Mouse (Mus musculus) lung, embryonic 16.5 days (tissue): ENCODE results near the gene Trove2. TPM values are rescaled to one million over a fixed set of nuclear protein-coding genes. Genes with fewer than 3 reads are reported as not detected.

Experiments used
- ATAC-seq: fragments of 200-750 bp; cut with Nextera tagmentation; 2 replicates; pipeline ENCODE4 v1.8.0; 2017; ENCODE audit warnings: low read depth, mild to moderate bottlenecking, moderate library complexity
- H3K27ac ChIP-seq: fragments of 300-500 bp; sonication (generic); 2 replicates; pipeline ENCODE4 v1.5.1; 2014; ENCODE audit warnings: mild to moderate bottlenecking, control low read depth, low read length
- H3K27me3 ChIP-seq: fragments of 300-500 bp; sonication (generic); 2 replicates; pipeline ENCODE4 v1.6.1; 2014; ENCODE audit warnings: low read depth, low read length, mixed read lengths; ENCODE audit not compliant: control insufficient read depth, insufficient read depth
- H3K36me3 ChIP-seq: fragments of 300-500 bp; sonication (generic); 2 replicates; pipeline ENCODE4 v1.6.1; 2014; ENCODE audit warnings: low read length; ENCODE audit not compliant: control insufficient read depth, insufficient read depth
- H3K4me1 ChIP-seq: fragments of 300-500 bp; sonication (generic); replicated peaks from 2 replicates; pipeline ENCODE4 v1.6.1; 2014; ENCODE audit warnings: low read length, mixed read lengths; ENCODE audit not compliant: control insufficient read depth, insufficient read depth
- H3K4me2 ChIP-seq: fragments of 300-500 bp; sonication (generic); 2 replicates; pipeline ENCODE4 v1.6.1; 2014; ENCODE audit warnings: low read depth, low read length, control low read depth
- H3K4me3 ChIP-seq: fragments of 300-500 bp; sonication (generic); 2 replicates; pipeline ENCODE4 v1.5.1; 2014; ENCODE audit warnings: mild to moderate bottlenecking, low read length, control low read depth
- H3K9ac ChIP-seq: fragments of 300-500 bp; sonication (generic); 2 replicates; pipeline ENCODE4 v1.6.1; 2014; ENCODE audit warnings: low read length, control low read depth
- H3K9me3 ChIP-seq: fragments of 300-500 bp; sonication (generic); 2 replicates; pipeline ENCODE4 v1.6.1; 2016; ENCODE audit warnings: low read length; ENCODE audit not compliant: control insufficient read depth
- WGBS: fragments of 180-500 bp; shearing (Covaris S2); extraction: QIAGEN DNeasy Blood & Tissue Kit; methylation state at CpG from one replicate; pipeline ENCODE4 v1.1.7; 2014; 5-methylcytosine and 5-hydroxymethylcytosine counted together
- polyA plus RNA-seq: library from polyadenylated mRNA; unstranded; fragments of >200 nt; fragmentation: Nextera tagmentation; extraction: Ambion mirVana; gene quantifications from 2 replicates; pipeline ENCODE4 v1.2.1, GENCODE M21; 2015

Gene Trove2
- 20.3 and 20.4 TPM in 2 replicates for polyA plus RNA-seq

GRCm38 (mm10) chr1:143776446-143777411 is at the start of gene Trove2, which contains the start of gene Uchl5:
TSS of gene Trove2 (minus strand) at chr1:143777068.
TSS of gene Uchl5 (plus strand) at chr1:143777272.
- H3K9ac ChIP-seq = peak within 1 kb of the TSS; percentile 92
- no peaks in the 10 kb centered on the region for H3K27me3 ChIP-seq
- 0% methylated on average over 81 of the region's 84 CpGs for WGBS
- H3K4me3 ChIP-seq = peak within 1 kb of the TSS; percentile 94
- peak within 1 kb of the TSS; percentile 80 for H3K27ac ChIP-seq
- H3K4me2 ChIP-seq = peak within 1 kb of the TSS; percentile 90
- H3K4me1 ChIP-seq = peaks cover 6% of the 10 kb centered on the region
- H3K9me3 ChIP-seq = no peaks in the 10 kb centered on the region
- no peaks in the 10 kb centered on the region for H3K36me3 ChIP-seq
- ATAC-seq = peak; percentile 95

- 77% methylated on average over 3 of the region's 3 CpGs for WGBS
- H3K9me3 ChIP-seq = no peaks in the 10 kb centered on the region
- H3K27ac ChIP-seq = no peak overlapping the region
- no peak for ATAC-seq
- no peak overlapping the region for H3K9ac ChIP-seq
- H3K36me3 ChIP-seq = no peaks in the 10 kb centered on the region
- no peaks in the 10 kb centered on the region for H3K27me3 ChIP-seq
- no peak overlapping the region for H3K4me3 ChIP-seq
- no peak overlapping the region for H3K4me2 ChIP-seq
- no peaks in the 10 kb centered on the region for H3K4me1 ChIP-seq
Measured at GRCm38 (mm10) chr1:143822677-143823076, 45.8 kb upstream of the Trove2 start.

DNA sequence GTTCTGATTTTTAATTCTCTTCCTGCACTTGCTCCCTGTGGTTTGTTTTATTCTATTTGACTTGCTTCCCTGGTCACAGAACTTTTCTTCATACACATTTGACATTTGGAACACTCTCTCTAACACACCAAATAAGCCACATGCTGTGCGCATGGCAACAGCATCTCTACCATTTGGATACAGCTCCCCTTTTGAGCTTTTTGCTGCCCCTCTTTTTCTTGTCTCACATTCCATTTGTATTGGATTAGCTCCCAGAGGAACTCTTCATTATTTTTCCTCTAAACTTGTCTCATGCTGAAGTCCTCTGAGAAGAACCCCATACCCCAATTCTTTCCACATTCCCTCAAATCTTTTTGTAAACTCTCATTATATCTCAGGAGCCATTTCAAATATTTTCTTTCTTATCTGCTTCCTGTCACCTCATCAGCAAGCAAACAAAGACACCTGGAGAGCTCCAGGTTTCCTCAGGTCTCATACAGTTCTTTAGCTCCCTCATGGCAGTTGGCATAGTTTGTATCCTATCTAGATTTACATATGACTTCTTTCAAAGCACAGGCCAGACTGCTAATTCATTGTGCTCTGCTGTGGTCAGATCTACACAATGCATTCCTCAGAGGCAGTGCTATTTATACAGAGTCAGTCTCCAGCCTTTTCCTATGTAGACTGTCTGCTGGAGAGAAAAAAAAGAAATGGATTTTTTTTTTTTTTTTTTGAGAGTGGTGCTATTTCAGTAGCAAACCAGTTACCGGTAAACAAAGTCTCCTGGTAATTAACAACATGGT is 43.4 kb upstream of the Trove2 start:
- Histone ChIP-seq H3K36me3 (no peaks in the 10 kb centered on the region), H3K27me3 (no peaks in the 10 kb centered on the region), H3K4me3 (no peak overlapping the region), H3K4me1 (no peaks in the 10 kb centered on the region), H3K27ac (peak overlapping the region; percentile 65; the same call in 1 of the 2 replicates), H3K9ac (no peak overlapping the region), H3K4me2 (no peak overlapping the region), H3K9me3 (no peaks in the 10 kb centered on the region)
- ATAC-seq = peak; percentile 85
- 46% methylated on average over 2 of the region's 2 CpGs for WGBS

GRCm38 (mm10) chr1:143813676-143814360 is 37.0 kb upstream of the Trove2 start:
- 0 out of 2 replicates have a peak, but pooled peaks cover 2% of the 10 kb centered on the region for H3K36me3 ChIP-seq
- no peaks in the 10 kb centered on the region for H3K4me1 ChIP-seq
- H3K9me3 ChIP-seq = no peaks in the 10 kb centered on the region
- H3K27ac ChIP-seq = no peak overlapping the region
- WGBS = 37% methylated on average over 7 of the region's 7 CpGs
- no peak overlapping the region for H3K4me3 ChIP-seq
- H3K4me2 ChIP-seq = no peak overlapping the region
- ATAC-seq = peak; percentile 93
- H3K9ac ChIP-seq = no peak overlapping the region
- no peaks in the 10 kb centered on the region for H3K27me3 ChIP-seq

- H3K4me1 ChIP-seq = no peaks in the 10 kb centered on the region
- H3K27me3 ChIP-seq = no peaks in the 10 kb centered on the region
- H3K9ac ChIP-seq = no peak overlapping the region
- no peak overlapping the region for H3K4me2 ChIP-seq
- no peak overlapping the region for H3K4me3 ChIP-seq
- 72% methylated on average over 6 of the region's 6 CpGs for WGBS
- no peaks in the 10 kb centered on the region for H3K9me3 ChIP-seq
- H3K27ac ChIP-seq = no peak overlapping the region
- ATAC-seq = no peak
- H3K36me3 ChIP-seq = peaks cover 7% of the 10 kb centered on the region
Measured at GRCm38 (mm10) chr1:143809062-143809461, 32.2 kb upstream of the Trove2 start.

DNA sequence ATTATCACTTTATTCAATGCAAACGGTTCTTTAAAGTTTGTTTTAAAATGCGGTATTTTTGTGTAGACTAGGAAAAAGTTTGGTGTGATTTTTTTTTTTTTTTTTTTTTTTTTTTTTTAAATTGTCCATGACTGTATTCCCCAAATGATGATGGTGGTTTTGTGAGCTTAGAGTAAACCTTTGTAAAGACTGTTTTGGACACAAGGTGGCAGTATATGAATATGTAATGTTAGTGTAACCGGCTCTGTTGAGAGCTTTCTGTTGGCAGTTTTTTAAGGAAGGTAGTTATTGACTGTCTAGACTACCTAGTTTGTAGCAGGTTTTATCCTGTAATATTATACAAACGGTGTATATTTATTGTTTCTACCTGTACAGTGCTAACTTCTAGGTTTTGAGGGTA is 26.7 kb upstream of the Trove2 start:
- Histone ChIP-seq H3K27me3 (no peaks in the 10 kb centered on the region), H3K4me2 (no peak overlapping the region), H3K9me3 (no peaks in the 10 kb centered on the region), H3K4me1 (no peaks in the 10 kb centered on the region), H3K9ac (no peak overlapping the region), H3K36me3 (peaks cover 5% of the 10 kb centered on the region), H3K4me3 (no peak overlapping the region), H3K27ac (no peak overlapping the region)
- WGBS = 32% methylated on average over 4 of the region's 4 CpGs
- ATAC-seq = peak; percentile 76

DNA sequence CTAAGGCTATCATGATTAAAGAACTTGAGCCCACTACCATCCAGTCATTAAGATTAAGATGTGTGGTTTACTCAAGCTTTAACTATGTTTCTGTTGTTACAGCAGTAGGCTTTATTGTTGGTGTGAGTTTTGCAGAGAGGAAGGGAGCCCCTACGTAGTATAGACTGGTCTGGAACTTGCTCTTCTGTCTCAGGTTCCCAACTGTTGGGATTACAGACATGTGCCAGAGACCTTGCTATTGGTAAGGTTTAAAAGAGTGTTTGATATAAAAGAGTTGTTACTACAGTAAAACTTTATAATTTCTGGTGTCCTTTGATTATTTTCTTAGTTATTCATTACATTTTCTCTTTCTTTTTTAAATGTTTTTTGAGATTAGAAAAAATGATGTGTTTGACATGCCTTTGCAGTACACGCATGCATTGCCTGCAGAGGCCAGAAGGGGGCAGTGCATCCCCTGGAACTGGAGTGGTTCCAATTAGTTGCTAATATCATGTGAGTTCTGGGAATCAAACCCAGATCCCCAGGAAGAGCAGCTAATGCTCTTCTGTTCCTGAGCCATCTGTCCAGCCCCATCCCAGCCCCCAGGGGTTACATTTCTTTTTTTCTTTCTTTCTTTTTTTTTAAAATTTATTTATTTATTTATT is 11.8 kb upstream of the Trove2 start:
- H3K27me3 ChIP-seq = no peaks in the 10 kb centered on the region
- no peak overlapping the region for H3K9ac ChIP-seq
- WGBS = 68% methylated on average over 2 of the region's 2 CpGs
- 0 out of 2 replicates have a peak, but pooled peaks cover 2% of the 10 kb centered on the region for H3K36me3 ChIP-seq
- H3K27ac ChIP-seq = no peak overlapping the region
- H3K9me3 ChIP-seq = no peaks in the 10 kb centered on the region
- ATAC-seq = no peak
- no peaks in the 10 kb centered on the region for H3K4me1 ChIP-seq
- no peak overlapping the region for H3K4me2 ChIP-seq
- H3K4me3 ChIP-seq = no peak overlapping the region

DNA sequence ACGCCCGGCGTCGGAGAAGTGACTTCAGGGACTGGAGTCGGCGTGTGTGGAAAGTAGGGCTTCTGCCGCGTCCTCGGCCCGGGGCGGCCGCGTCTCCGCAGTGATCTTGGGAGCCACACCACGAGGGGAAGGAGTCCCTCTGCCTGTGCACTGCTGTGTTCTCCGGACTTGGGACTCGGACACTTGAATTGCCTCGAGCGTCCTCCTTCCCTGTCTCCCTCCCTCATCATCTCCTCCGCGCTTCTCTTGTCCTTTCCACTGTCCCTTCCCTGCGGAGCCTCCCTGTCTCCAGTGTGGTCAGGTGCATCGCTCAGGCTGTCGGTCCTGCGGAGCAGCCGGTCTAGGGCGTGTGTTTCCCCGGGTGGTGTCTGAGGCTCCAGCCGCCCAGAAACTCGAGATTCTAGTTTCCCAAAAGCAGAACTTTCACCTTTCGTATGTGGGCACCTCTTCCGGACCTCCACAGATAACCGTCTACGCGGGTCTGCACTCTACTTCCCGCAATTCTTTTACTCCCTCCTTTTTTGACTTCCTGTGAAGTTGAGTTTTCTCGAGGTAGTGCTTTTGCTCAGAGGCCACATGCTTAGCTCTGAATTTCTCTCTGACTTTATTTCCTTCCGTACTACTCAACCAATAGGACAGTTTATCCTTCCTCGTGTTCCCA is 820 bp upstream of the Trove2 start:
- H3K27me3 ChIP-seq = no peaks in the 10 kb centered on the region
- peak overlapping the region; percentile 90 for H3K4me2 ChIP-seq
- peak overlapping the region; percentile 92 for H3K9ac ChIP-seq
- peaks cover 4% of the 10 kb centered on the region for H3K4me1 ChIP-seq
- no peaks in the 10 kb centered on the region for H3K9me3 ChIP-seq
- ATAC-seq = peak; percentile 37
- H3K27ac ChIP-seq = peak overlapping the region; percentile 80
- H3K36me3 ChIP-seq = no peaks in the 10 kb centered on the region
- peak overlapping the region; percentile 94 for H3K4me3 ChIP-seq
- under 1% methylated on average over 36 of the region's 39 CpGs for WGBS
